Mouse (Mus musculus): ENCODE results near the gene Naa16. TPM values are rescaled to one million over a fixed set of nuclear protein-coding genes. Genes with fewer than 3 reads are reported as not detected.

Gene Naa16
- polyA plus RNA-seq, 1 experiment: 2.1 TPM

GRCm38 (mm10) chr14:79313439-79314175 is 77.0 kb downstream of the Naa16 start:
- Histone ChIP-seq H3K4me1 (ENCODE audit: control insufficient read depth, insufficient read depth, low read length) (no peaks in the 10 kb centered on the region), H3K4me3 (ENCODE audit: control insufficient read depth, low read depth, low read length) (no peak overlapping the region), H3K27me3 (ENCODE audit: control insufficient read depth, insufficient read depth, low read length) (no peaks in the 10 kb centered on the region), H3K36me3 (ENCODE audit: control insufficient read depth, insufficient read depth, low read length) (no peaks in the 10 kb centered on the region), H3K27ac (ENCODE audit: control insufficient read depth, insufficient read depth, low read depth, low read length) (no peak overlapping the region)
- no peak for TF ChIP-seq POLR2A (IDR thresholded peaks at IDR 0.05; ENCODE audit: control insufficient read depth, low read depth, low read length)
- no peak for TF ChIP-seq CTCF (IDR thresholded peaks at IDR 0.05; ENCODE audit: control insufficient read depth, insufficient read depth, insufficient replicate concordance, low read depth, low read length)

DNA sequence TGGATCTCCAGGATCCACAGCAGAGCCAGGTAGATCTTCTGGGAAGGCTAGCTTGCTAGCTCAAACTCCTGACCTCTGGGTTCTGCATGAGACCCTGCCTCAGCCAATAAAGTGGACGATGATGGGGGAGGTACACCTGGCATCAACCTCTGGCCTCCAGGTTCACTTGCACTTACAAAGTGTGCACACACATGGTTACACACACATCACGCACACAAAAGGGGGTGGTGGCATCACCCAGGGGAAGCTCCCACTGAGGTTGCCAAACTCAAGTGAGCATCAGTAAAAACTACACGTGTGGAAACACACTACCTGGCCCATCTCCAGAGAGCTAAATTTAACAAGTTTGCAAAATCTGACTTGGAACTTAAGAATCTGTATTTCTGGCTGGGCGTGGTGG is 77.9 kb downstream of the Naa16 start:
- H3K4me1 ChIP-seq (ENCODE audit: control insufficient read depth, insufficient read depth, low read length): no peaks in the 10 kb centered on the region
- H3K27me3 ChIP-seq (ENCODE audit: control insufficient read depth, insufficient read depth, low read length): no peaks in the 10 kb centered on the region
- H3K36me3 ChIP-seq (ENCODE audit: control insufficient read depth, insufficient read depth, low read length): no peaks in the 10 kb centered on the region
- H3K27ac ChIP-seq (ENCODE audit: control insufficient read depth, insufficient read depth, low read depth, low read length): no peak overlapping the region
- TF ChIP-seq CTCF (IDR thresholded peaks at IDR 0.05; ENCODE audit: control insufficient read depth, insufficient read depth, insufficient replicate concordance, low read depth, low read length) (no peak), POLR2A (IDR thresholded peaks at IDR 0.05; ENCODE audit: control insufficient read depth, low read depth, low read length) (no peak)
- no peak overlapping the region for H3K4me3 ChIP-seq (ENCODE audit: control insufficient read depth, low read depth, low read length)

DNA sequence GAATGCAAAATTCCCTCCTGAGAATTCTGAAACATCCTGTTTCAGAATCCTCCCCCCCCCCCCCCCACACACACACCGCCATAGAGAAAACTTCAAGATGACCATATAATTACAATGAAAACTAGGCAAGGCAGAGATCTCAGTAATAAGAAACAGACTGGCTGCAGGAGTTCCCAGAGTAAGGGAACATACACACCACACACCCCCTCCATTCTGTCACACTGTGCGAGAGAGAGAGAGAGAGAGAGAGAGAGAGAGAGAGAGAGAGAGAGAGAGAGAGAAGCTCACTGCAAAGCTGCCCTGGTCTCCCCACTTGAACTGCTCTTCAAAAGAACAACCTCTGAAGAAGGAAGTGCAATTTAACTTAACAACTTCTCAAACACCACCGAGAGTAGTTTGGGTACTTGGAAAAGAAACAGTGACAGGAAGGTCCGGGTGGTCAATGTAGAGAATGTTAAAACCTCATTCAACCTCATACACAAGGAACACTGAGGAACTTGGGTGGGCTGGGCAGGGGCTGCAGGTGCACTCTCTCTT is 78.6 kb downstream of the Naa16 start:
- no peak for TF ChIP-seq POLR2A (IDR thresholded peaks at IDR 0.05; ENCODE audit: control insufficient read depth, low read depth, low read length)
- no peaks in the 10 kb centered on the region for H3K4me1 ChIP-seq (ENCODE audit: control insufficient read depth, insufficient read depth, low read length)
- H3K27me3 ChIP-seq (ENCODE audit: control insufficient read depth, insufficient read depth, low read length): no peaks in the 10 kb centered on the region
- H3K27ac ChIP-seq (ENCODE audit: control insufficient read depth, insufficient read depth, low read depth, low read length): no peak overlapping the region
- no peaks in the 10 kb centered on the region for H3K36me3 ChIP-seq (ENCODE audit: control insufficient read depth, insufficient read depth, low read length)
- H3K4me3 ChIP-seq (ENCODE audit: control insufficient read depth, low read depth, low read length): no peak overlapping the region

DNA sequence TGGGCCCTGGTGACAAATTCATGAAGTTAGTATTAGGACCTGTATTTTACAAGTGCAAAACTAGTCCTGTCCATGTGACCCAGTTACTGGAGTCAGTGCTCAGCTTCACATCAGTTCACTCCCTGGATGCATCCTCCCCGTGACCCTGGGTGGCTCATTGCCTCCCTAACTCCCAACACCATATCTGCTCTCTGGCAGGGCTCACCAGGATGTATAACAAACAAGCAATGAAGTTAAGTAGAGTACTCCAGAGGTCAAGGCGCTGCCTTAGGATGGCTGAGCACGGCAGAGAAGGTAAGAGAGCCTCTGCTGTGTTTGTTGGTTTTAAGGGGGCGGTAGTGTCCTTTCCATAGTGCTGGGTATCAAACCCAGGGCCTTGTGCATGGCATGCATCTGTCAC is 81.5 kb downstream of the Naa16 start:
- Histone ChIP-seq H3K4me3 (ENCODE audit: control insufficient read depth, low read depth, low read length) (no peak overlapping the region), H3K27me3 (ENCODE audit: control insufficient read depth, insufficient read depth, low read length) (no peaks in the 10 kb centered on the region), H3K36me3 (ENCODE audit: control insufficient read depth, insufficient read depth, low read length) (no peaks in the 10 kb centered on the region), H3K4me1 (ENCODE audit: control insufficient read depth, insufficient read depth, low read length) (no peaks in the 10 kb centered on the region), H3K27ac (ENCODE audit: control insufficient read depth, insufficient read depth, low read depth, low read length) (no peak overlapping the region)
- no peak for TF ChIP-seq POLR2A (IDR thresholded peaks at IDR 0.05; ENCODE audit: control insufficient read depth, low read depth, low read length)
- no peak for TF ChIP-seq CTCF (IDR thresholded peaks at IDR 0.05; ENCODE audit: control insufficient read depth, insufficient read depth, insufficient replicate concordance, low read depth, low read length)

DNA sequence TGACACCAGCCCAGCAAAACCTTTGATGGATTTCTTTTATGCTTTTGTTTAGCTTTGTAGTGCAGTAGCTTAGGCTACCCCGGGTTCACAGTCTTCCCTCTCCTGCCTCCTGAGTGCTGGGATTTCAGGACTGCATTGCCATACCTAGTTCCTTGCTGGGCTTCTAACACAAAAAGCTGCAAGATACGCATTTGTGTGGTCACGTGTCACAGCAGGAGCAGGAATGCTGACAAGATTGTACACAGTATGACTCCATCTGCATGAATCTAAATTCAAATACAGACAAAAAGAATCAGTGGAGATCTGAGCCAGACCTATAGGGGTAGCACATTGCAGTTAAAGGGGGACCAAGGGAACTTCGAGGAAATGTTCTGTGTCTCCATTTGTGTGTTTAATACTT is 82.2 kb downstream of the Naa16 start:
- H3K27me3 ChIP-seq (ENCODE audit: control insufficient read depth, insufficient read depth, low read length): no peaks in the 10 kb centered on the region

GRCm38 (mm10) chr14:79307908-79308307 is 82.7 kb downstream of the Naa16 start:
- Histone ChIP-seq H3K4me3 (ENCODE audit: control insufficient read depth, low read depth, low read length) (no peak overlapping the region), H3K36me3 (ENCODE audit: control insufficient read depth, insufficient read depth, low read length) (no peaks in the 10 kb centered on the region), H3K27me3 (ENCODE audit: control insufficient read depth, insufficient read depth, low read length) (no peaks in the 10 kb centered on the region), H3K4me1 (ENCODE audit: control insufficient read depth, insufficient read depth, low read length) (no peaks in the 10 kb centered on the region), H3K27ac (ENCODE audit: control insufficient read depth, insufficient read depth, low read depth, low read length) (no peak overlapping the region)
- TF ChIP-seq CTCF (IDR thresholded peaks at IDR 0.05; ENCODE audit: control insufficient read depth, insufficient read depth, insufficient replicate concordance, low read depth, low read length) (no peak), POLR2A (IDR thresholded peaks at IDR 0.05; ENCODE audit: control insufficient read depth, low read depth, low read length) (no peak)

More for the DNA sequence above, 82.2 kb downstream of the Naa16 start:
- Histone ChIP-seq H3K4me3 (ENCODE audit: control insufficient read depth, low read depth, low read length) (no peak overlapping the region), H3K4me1 (ENCODE audit: control insufficient read depth, insufficient read depth, low read length) (no peaks in the 10 kb centered on the region), H3K27ac (ENCODE audit: control insufficient read depth, insufficient read depth, low read depth, low read length) (no peak overlapping the region), H3K36me3 (ENCODE audit: control insufficient read depth, insufficient read depth, low read length) (no peaks in the 10 kb centered on the region)
- no peak for TF ChIP-seq CTCF (IDR thresholded peaks at IDR 0.05; ENCODE audit: control insufficient read depth, insufficient read depth, insufficient replicate concordance, low read depth, low read length)
- no peak for TF ChIP-seq POLR2A (IDR thresholded peaks at IDR 0.05; ENCODE audit: control insufficient read depth, low read depth, low read length)

DNA sequence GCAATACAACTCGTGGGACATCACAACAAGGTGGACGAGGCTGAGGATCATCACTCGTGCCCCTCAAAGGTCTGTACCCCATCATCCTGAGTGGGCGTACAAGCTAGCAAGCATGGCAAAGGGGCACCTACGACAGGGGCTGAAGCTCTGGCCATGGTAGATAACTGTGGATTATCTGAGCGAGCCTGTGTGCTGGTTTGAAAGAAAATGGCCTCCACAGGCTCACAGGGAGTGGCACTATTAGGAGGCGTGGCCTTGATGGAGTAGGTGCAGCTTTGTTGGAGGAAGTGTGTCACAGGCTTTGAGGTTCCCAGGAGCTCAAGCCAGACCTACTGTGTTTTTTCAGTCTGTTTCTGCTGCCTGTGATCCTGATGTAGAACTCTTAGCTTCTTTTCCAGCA is 83.4 kb downstream of the Naa16 start:
- no peak overlapping the region for H3K27ac ChIP-seq (ENCODE audit: control insufficient read depth, insufficient read depth, low read depth, low read length)
- no peak overlapping the region for H3K4me3 ChIP-seq (ENCODE audit: control insufficient read depth, low read depth, low read length)
- H3K36me3 ChIP-seq (ENCODE audit: control insufficient read depth, insufficient read depth, low read length): no peaks in the 10 kb centered on the region
- no peaks in the 10 kb centered on the region for H3K4me1 ChIP-seq (ENCODE audit: control insufficient read depth, insufficient read depth, low read length)
- TF ChIP-seq CTCF (IDR thresholded peaks at IDR 0.05; ENCODE audit: control insufficient read depth, insufficient read depth, insufficient replicate concordance, low read depth, low read length): no peak
- TF ChIP-seq POLR2A (IDR thresholded peaks at IDR 0.05; ENCODE audit: control insufficient read depth, low read depth, low read length): no peak
- H3K27me3 ChIP-seq (ENCODE audit: control insufficient read depth, insufficient read depth, low read length): no peaks in the 10 kb centered on the region

All from testis, adult 2 months (tissue).